Mouse (Mus musculus) CH12.LX (cell line): Measurements from ENCODE around the gene Arhgap42. TPM values are rescaled to one million over a fixed set of nuclear protein-coding genes. Genes with fewer than 3 reads are reported as not detected.

ENCODE experiments used
- DNase-seq: peaks from one replicate; pipeline ENCODE4 v3.0.0-alpha.2; 2013; ENCODE audit errors: extremely low read depth
- H3K27ac ChIP-seq: 2 replicates; pipeline ENCODE4 v1.5.1; 2012; ENCODE audit warnings: low read depth, mild to moderate bottlenecking, control low read depth, moderate library complexity; ENCODE audit not compliant: insufficient read depth
- H3K27me3 ChIP-seq: replicated peaks from 2 replicates; pipeline ENCODE3; 2012; ENCODE audit warnings: inconsistent platforms
- H3K36me3 ChIP-seq, 2 experiments: replicated peaks in 1 of 2; 2 replicates each; pipeline versions ENCODE3 to v1.6.1; 2012; ENCODE audit warnings: inconsistent platforms in 1 of 2, low read length in 1 of 2, mild to moderate bottlenecking in 1 of 2, mixed read lengths in 1 of 2, moderate library complexity in 1 of 2; ENCODE audit not compliant: control insufficient read depth in 1 of 2, insufficient read depth in 1 of 2
- H3K4me1 ChIP-seq, 2 experiments: 2 replicates each; pipeline ENCODE4 v1.6.1; 2012; ENCODE audit warnings: inconsistent platforms in 1 of 2, moderate library complexity in 1 of 2; ENCODE audit not compliant: insufficient read depth in 2 of 2, control insufficient read depth in 1 of 2
- H3K4me2 ChIP-seq: 2 replicates; pipeline ENCODE4 v1.6.1; 2012; ENCODE audit warnings: low read depth, mild to moderate bottlenecking, control low read depth; ENCODE audit not compliant: poor library complexity, insufficient read depth, severe bottlenecking
- H3K4me3 ChIP-seq, 3 experiments: fragments of 150-350 bp in 1 of 3; sonication (generic) in 1 of 3; replicated peaks in 1 of 3; 2 replicates each; pipeline versions ENCODE3 to v1.5.1; 2011 to 2012; ENCODE audit warnings: low read depth in 2 of 3, low read length in 2 of 3, mild to moderate bottlenecking in 2 of 3, moderate library complexity in 2 of 3, control low read depth in 1 of 3, improper control_type of control experiment in 1 of 3, inconsistent platforms in 1 of 3, mixed read lengths in 1 of 3; ENCODE audit not compliant: poor library complexity in 1 of 3
- H3K79me2 ChIP-seq: replicated peaks from 2 replicates; pipeline ENCODE4 v1.6.1; 2012; ENCODE audit warnings: mild to moderate bottlenecking, moderate library complexity; ENCODE audit not compliant: control insufficient read depth, poor library complexity, insufficient read depth, severe bottlenecking; ENCODE audit errors: extremely low read depth
- H3K9ac ChIP-seq: 2 replicates; pipeline ENCODE4 v1.6.1; 2012; ENCODE audit warnings: low read depth, mild to moderate bottlenecking, control low read depth, moderate library complexity; ENCODE audit not compliant: insufficient read depth
- H3K9me3 ChIP-seq: replicated peaks from 2 replicates; pipeline ENCODE3; 2012; ENCODE audit warnings: low read length, inconsistent platforms, mixed read lengths
- BHLHE40 ChIP-seq: IDR thresholded peaks from 2 replicates; pipeline ENCODE4 v1.6.1; 2011; ENCODE audit warnings: mild to moderate bottlenecking, low read depth, low read length, improper control_type of control experiment
- CTCF ChIP-seq, 2 experiments: IDR thresholded peaks in 1 of 2; conservative IDR thresholded peaks in 1 of 2; 2 replicates each; pipeline ENCODE4 v1.5.1; 2011 to 2012; ENCODE audit warnings: low read depth in 2 of 2, low read length in 2 of 2, improper control_type of control experiment in 1 of 2, inconsistent platforms in 1 of 2, mild to moderate bottlenecking in 1 of 2, moderate library complexity in 1 of 2
- ETS1 ChIP-seq: conservative IDR thresholded peaks from 2 replicates; pipeline ENCODE4 v1.6.1; 2012; ENCODE audit warnings: low read depth, mild to moderate bottlenecking, inconsistent platforms, low read length, improper control_type of control experiment, moderate library complexity
- IRF4 ChIP-seq: IDR thresholded peaks from 2 replicates; pipeline ENCODE4 v1.6.1; 2014; ENCODE audit warnings: low read depth, mild to moderate bottlenecking, inconsistent platforms, low read length, improper control_type of control experiment
- JUN ChIP-seq: IDR thresholded peaks from 2 replicates; pipeline ENCODE4 v1.6.1; 2011; ENCODE audit warnings: low read depth, mild to moderate bottlenecking, low read length, improper control_type of control experiment, moderate library complexity; ENCODE audit not compliant: insufficient read depth
- JUND ChIP-seq: conservative IDR thresholded peaks from 2 replicates; pipeline ENCODE4 v1.6.1; 2011; ENCODE audit warnings: low read depth, low read length, improper control_type of control experiment
- KAT2A ChIP-seq: IDR thresholded peaks from 2 replicates; pipeline ENCODE4 v1.6.1; 2012; ENCODE audit warnings: low read length, improper control_type of control experiment, inconsistent platforms; ENCODE audit not compliant: insufficient replicate concordance
- MAX ChIP-seq: IDR thresholded peaks from 2 replicates; pipeline ENCODE4 v1.6.1; 2011; ENCODE audit warnings: low read length, improper control_type of control experiment
- MEF2A ChIP-seq: IDR thresholded peaks from 2 replicates; pipeline ENCODE4 v1.6.1; 2014; ENCODE audit warnings: low read depth, mild to moderate bottlenecking, inconsistent platforms, low read length, improper control_type of control experiment, borderline replicate concordance
- MXI1 ChIP-seq: IDR thresholded peaks from 2 replicates; pipeline ENCODE4 v1.6.1; 2011; ENCODE audit warnings: mild to moderate bottlenecking, low read depth, low read length, improper control_type of control experiment
- MYC ChIP-seq: IDR thresholded peaks from 2 replicates; pipeline ENCODE4 v1.6.1; 2011; ENCODE audit warnings: low read depth, mild to moderate bottlenecking, improper control_type of control experiment, low read length
- NELFE ChIP-seq: IDR thresholded peaks from 2 replicates; pipeline ENCODE4 v1.6.1; 2011; ENCODE audit warnings: low read depth, low read length, improper control_type of control experiment
- PAX5 ChIP-seq: IDR thresholded peaks from 2 replicates; pipeline ENCODE4 v1.6.1; 2012; ENCODE audit warnings: low read length, inconsistent platforms, mixed read lengths
- RCOR1 ChIP-seq: conservative IDR thresholded peaks from 2 replicates; pipeline ENCODE4 v1.6.1; 2012; ENCODE audit warnings: low read depth, mild to moderate bottlenecking, inconsistent platforms, low read length, improper control_type of control experiment
- UBTF ChIP-seq: IDR thresholded peaks from 2 replicates; pipeline ENCODE4 v1.6.1; 2012; ENCODE audit warnings: low read depth, mild to moderate bottlenecking, inconsistent platforms, low read length, improper control_type of control experiment, moderate library complexity
- USF1 ChIP-seq: IDR thresholded peaks from 2 replicates; pipeline ENCODE4 v1.6.1; 2014; ENCODE audit warnings: low read depth, mild to moderate bottlenecking, inconsistent platforms, low read length, improper control_type of control experiment
- USF2 ChIP-seq: conservative IDR thresholded peaks from 2 replicates; pipeline ENCODE4 v1.6.1; 2011; ENCODE audit warnings: low read depth, low read length, improper control_type of control experiment
- ZKSCAN1 ChIP-seq: IDR thresholded peaks from 2 replicates; pipeline ENCODE4 v1.6.1; 2012; ENCODE audit warnings: low read depth, inconsistent platforms, low read length, improper control_type of control experiment, borderline replicate concordance
- ZMIZ1 ChIP-seq: IDR thresholded peaks from 2 replicates; pipeline ENCODE4 v1.6.1; 2012; ENCODE audit warnings: low read depth, mild to moderate bottlenecking, inconsistent platforms, low read length, improper control_type of control experiment
- dilution Hi-C: fragments of 300-500 bp; cut with MboI; formaldehyde crosslinking; loops from 2 replicates; pipeline ENCODE4 v1.14.3; 2020; ENCODE audit warnings: low sequenced_read_pairs; ENCODE audit not compliant: extremely low pct_unique_long_range_greater_than_20kb, extremely low pct_ligation_motif_present
- in situ Hi-C: fragments of 300-500 bp; cut with MboI; formaldehyde crosslinking; loops from 3 replicates; pipeline ENCODE4 v1.14.3; 2019; ENCODE audit warnings: low sequenced_read_pairs, low pct_ligation_motif_present, low pct_unique_long_range_greater_than_20kb, mixed read lengths
- polyA plus RNA-seq: library from polyadenylated mRNA; unstranded; fragments of >175 nt; gene quantifications from 2 replicates; pipeline ENCODE4 v1.2.1, GENCODE M21; 2012; ENCODE audit warnings: low read depth; ENCODE audit not compliant: insufficient read length
- total RNA-seq, 2 experiments: library from RNA; depleted of rRNA; stranded (reverse); fragments of 300-350 nt in 1 of 2; fragments of >200 nt in 1 of 2; gene quantifications; 2 replicates each; pipeline ENCODE4 v1.2.3; 2012 to 2014

Gene Arhgap42
- total and polyA plus RNA-seq, 3 experiments = not detected

DNA sequence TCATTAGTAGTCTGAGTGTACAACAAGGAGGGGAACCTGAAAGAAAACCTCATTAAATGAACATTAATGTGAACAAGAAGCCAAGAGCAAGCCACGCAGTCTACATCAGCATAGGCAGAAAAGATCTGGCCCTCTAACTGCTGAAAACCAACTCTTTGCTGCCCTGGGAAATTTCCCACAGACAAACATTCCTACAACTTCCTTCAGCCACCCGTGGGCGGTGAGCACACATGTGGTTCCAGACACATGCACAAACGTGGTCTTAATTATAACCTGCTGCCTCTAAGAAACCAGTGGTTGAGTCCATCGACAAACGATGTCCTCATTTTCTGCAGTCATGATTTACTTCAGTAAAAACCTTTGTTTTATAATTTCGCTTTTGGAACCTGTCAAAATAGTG is 96.3 kb downstream of the Arhgap42 start:
- in situ Hi-C loops (no loop called here), dilution Hi-C loops (no loop called here)
- no peaks in the 10 kb centered on the region for H3K36me3 ChIP-seq
- H3K4me1 ChIP-seq = no peaks in the 10 kb centered on the region
- H3K4me3 ChIP-seq = no peak overlapping the region
- no peaks in the 10 kb centered on the region for H3K79me2 ChIP-seq
- H3K9ac ChIP-seq = no peak overlapping the region
- H3K27me3 ChIP-seq = no peaks in the 10 kb centered on the region
- no peak overlapping the region for H3K4me2 ChIP-seq
- no peak overlapping the region for H3K27ac ChIP-seq
- peaks cover 19% of the 10 kb centered on the region for H3K9me3 ChIP-seq
- no peak for DNase-seq
- no peak for TF ChIP-seq ZMIZ1
- TF ChIP-seq IRF4 = no peak
- TF ChIP-seq ZKSCAN1 = no peak
- TF ChIP-seq MXI1 = no peak
- TF ChIP-seq ETS1 = no peak
- no peak for TF ChIP-seq KAT2A
- TF ChIP-seq UBTF = no peak
- TF ChIP-seq MAX = no peak

GRCm38 (mm10) chr9:9142144-9142543 is 96.8 kb downstream of the Arhgap42 start:
- H3K4me1 ChIP-seq = no peaks in the 10 kb centered on the region
- no peak for DNase-seq
- H3K4me3 ChIP-seq = no peak overlapping the region
- no peak overlapping the region for H3K27ac ChIP-seq
- H3K9ac ChIP-seq = no peak overlapping the region
- in situ Hi-C loops = no loop called here
- no peaks in the 10 kb centered on the region for H3K79me2 ChIP-seq
- TF ChIP-seq IRF4 (no peak), RCOR1 (no peak), CTCF (conservative IDR thresholded peaks at IDR 0.05 in 1 of 2, IDR thresholded peaks at IDR 0.05 in 1 of 2; ENCODE audit: low read depth in 2 of 2, low read length in 2 of 2) (no peak), MYC (no peak), MEF2A (no peak), USF1 (no peak), BHLHE40 (no peak), NELFE (no peak), UBTF (no peak)
- dilution Hi-C loops = no loop called here
- peaks cover 19% of the 10 kb centered on the region for H3K9me3 ChIP-seq
- no peak overlapping the region for H3K4me2 ChIP-seq
- no peaks in the 10 kb centered on the region for H3K27me3 ChIP-seq
- H3K36me3 ChIP-seq = no peaks in the 10 kb centered on the region

DNA sequence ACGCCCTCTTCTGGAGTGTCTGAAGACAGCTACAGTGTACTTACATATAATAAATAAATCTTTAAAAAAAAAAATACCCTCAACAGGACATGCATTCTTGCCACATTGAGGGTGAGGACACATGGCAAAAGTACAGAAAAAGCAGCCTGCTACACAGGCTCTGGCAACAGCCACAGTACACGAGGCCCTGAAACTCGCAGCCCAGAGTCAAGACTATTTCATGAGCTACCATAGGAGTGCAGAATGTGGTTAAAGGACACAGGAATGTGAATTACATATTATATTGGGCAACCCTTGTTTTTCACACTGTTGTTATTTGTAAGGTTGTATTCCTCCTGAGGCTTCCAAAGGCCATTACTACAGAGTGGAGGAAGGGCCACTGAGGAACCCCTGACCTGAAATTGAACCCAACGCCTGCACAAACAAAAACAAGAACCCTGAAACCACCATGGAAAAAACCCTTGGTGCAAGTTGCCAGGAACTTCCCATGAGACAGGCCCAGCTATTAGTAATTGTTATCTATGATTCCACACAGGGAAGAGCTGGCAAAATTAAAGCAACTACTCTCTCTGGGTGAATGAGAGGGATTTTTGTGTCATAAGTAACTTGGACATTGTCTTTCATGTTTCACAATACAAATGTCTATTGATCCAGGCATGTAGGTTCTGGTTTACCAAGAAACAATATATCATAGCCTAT is 109.8 kb downstream of the Arhgap42 start:
- TF ChIP-seq USF2 (no peak), KAT2A (no peak), MEF2A (no peak), JUND (no peak), ZMIZ1 (no peak), MYC (no peak), JUN (no peak), PAX5 (no peak)
- TF ChIP-seq, all 38 proteins: peak for 0
- no peak overlapping the region for H3K4me3 ChIP-seq
- H3K36me3 ChIP-seq = no peaks in the 10 kb centered on the region
- dilution Hi-C loops = no loop called here
- H3K79me2 ChIP-seq = no peaks in the 10 kb centered on the region
- H3K27ac ChIP-seq = no peak overlapping the region
- peaks cover 5% of the 10 kb centered on the region for H3K9me3 ChIP-seq
- no peaks in the 10 kb centered on the region for H3K27me3 ChIP-seq
- no peak overlapping the region for H3K4me2 ChIP-seq
- in situ Hi-C loops = no loop called here
- H3K4me1 ChIP-seq = no peaks in the 10 kb centered on the region
- no peak for DNase-seq
- H3K9ac ChIP-seq = no peak overlapping the region
